Mouse (Mus musculus) heart, postnatal 0 days (tissue): ENCODE data around the gene Mfrp.

Source experiments
- CTCF ChIP-seq: IDR thresholded peaks from 2 replicates; pipeline ENCODE4 v1.5.1; 2016; ENCODE audit warnings: antibody characterized with exemption, control low read depth, low read depth
- EP300 ChIP-seq: IDR thresholded peaks from 2 replicates; pipeline ENCODE4 v1.6.1; 2016; ENCODE audit warnings: antibody characterized with exemption, low read depth

- TF ChIP-seq CTCF: no peak
- peak; percentile 67 for TF ChIP-seq EP300
Observed at GRCm38 (mm10) chr9:44130034-44130433, 28.5 kb downstream of the Mfrp start.
